Mouse (Mus musculus) Muller cell, postnatal 12 days (primary cell): Measurements from ENCODE around the gene Smim24.

Experiments
- DNase-seq: peaks from one replicate; pipeline ENCODE4 v3.0.0-alpha.2; 2015; ENCODE audit errors: inconsistent ontology term

Smim24 gene

GRCm38 (mm10) chr10:81365672-81366476 lies 27.0 kb upstream of the Smim24 start, which contains the start of gene 4930404N11Rik:
4930404N11Rik (minus strand) TSS chr10:81365816.
- DNase-seq: no peak

GRCm38 (mm10) chr10:81366477-81367206 lies 26.2 kb upstream of the Smim24 start:
- DNase-seq: no peak

GRCm38 (mm10) chr10:81367207-81367495 lies 25.7 kb upstream of the Smim24 start:
- no peak for DNase-seq

GRCm38 (mm10) chr10:81375322-81375721 lies 17.5 kb upstream of the Smim24 start:
- DNase-seq: no peak

- DNase-seq: no peak
These were observed 16.1 kb upstream of the Smim24 start for GRCm38 (mm10) chr10:81376561-81377361.

- DNase-seq: no peak
These were observed 15.5 kb upstream of the Smim24 start for GRCm38 (mm10) chr10:81377362-81377664.

GRCm38 (mm10) chr10:81377793-81378552 lies 14.9 kb upstream of the Smim24 start, which contains the start of gene Fzr1:
Fzr1 (minus strand) TSS chr10:81378516.
- DNase-seq: no peak

- peak; percentile 100 for DNase-seq
These were observed 14.2 kb upstream of the Smim24 start for GRCm38 (mm10) chr10:81378553-81379182.

- DNase-seq: no peak
These were observed 13.7 kb upstream of the Smim24 start for GRCm38 (mm10) chr10:81379183-81379553.

GRCm38 (mm10) chr10:81379809-81380378 lies 13.0 kb upstream of the Smim24 start:
- no peak for DNase-seq

GRCm38 (mm10) chr10:81382039-81382438 lies 10.8 kb upstream of the Smim24 start:
- DNase-seq: no peak

GRCm38 (mm10) chr10:81383802-81384604 lies 8.8 kb upstream of the Smim24 start, which contains the start of the genes Dohh and Gm48551:
Dohh (plus strand) TSS chr10:81384428.
Gm48551 (plus strand) TSS chr10:81384466.
- peak; percentile 98 for DNase-seq

GRCm38 (mm10) chr10:81384605-81384982 lies 8.3 kb upstream of the Smim24 start:
- DNase-seq: no peak

- DNase-seq: no peak
These were observed 7.1 kb upstream of the Smim24 start for GRCm38 (mm10) chr10:81385603-81386306.

GRCm38 (mm10) chr10:81387716-81388115 lies 5.1 kb upstream of the Smim24 start:
- no peak for DNase-seq

- no peak for DNase-seq
These were observed 4.3 kb upstream of the Smim24 start, which contains the start of gene Gm48552 for GRCm38 (mm10) chr10:81388505-81389055. Gm48552 (plus strand) TSS chr10:81389005.

- peak; percentile 56 for DNase-seq
These were observed 3.5 kb upstream of the Smim24 start for GRCm38 (mm10) chr10:81389373-81389772.

GRCm38 (mm10) chr10:81389801-81390677 lies 2.8 kb upstream of the Smim24 start:
- peak; percentile 78 for DNase-seq
